Mouse (Mus musculus) lung, embryonic 14.5 days (tissue): Measurements from ENCODE around the gene Hyls1. TPM values are rescaled to one million over a fixed set of nuclear protein-coding genes. Genes with fewer than 3 reads are reported as not detected.

ENCODE experiments used
- ATAC-seq: fragments of 200-750 bp; cut with Nextera tagmentation; 2 replicates; pipeline ENCODE4 v1.8.0; 2017; ENCODE audit warnings: mild to moderate bottlenecking, moderate TSS enrichment, moderate library complexity; ENCODE audit not compliant: insufficient read depth
- DNase-seq: peaks from one replicate; pipeline ENCODE4 v3.0.0-alpha.2; 2015
- H3K27ac ChIP-seq: fragments of 300-500 bp; sonication (generic); 2 replicates; pipeline ENCODE4 v1.5.1; 2014; ENCODE audit warnings: low read depth, mild to moderate bottlenecking, moderate library complexity
- H3K27me3 ChIP-seq: fragments of 300-500 bp; sonication (generic); 2 replicates; pipeline ENCODE4 v1.6.1; 2014; ENCODE audit warnings: low read length, control low read depth; ENCODE audit not compliant: insufficient read depth
- H3K36me3 ChIP-seq: fragments of 300-500 bp; sonication (generic); 2 replicates; pipeline ENCODE4 v1.6.1; 2014; ENCODE audit warnings: control low read depth; ENCODE audit not compliant: insufficient read depth
- H3K4me1 ChIP-seq: fragments of 300-500 bp; sonication (generic); 2 replicates; pipeline ENCODE4 v1.6.1; 2014; ENCODE audit warnings: antibody characterized with exemption, control low read depth; ENCODE audit not compliant: insufficient read depth
- H3K4me2 ChIP-seq: fragments of 300-500 bp; sonication (generic); 2 replicates; pipeline ENCODE4 v1.6.1; 2014; ENCODE audit warnings: mild to moderate bottlenecking
- H3K4me3 ChIP-seq: fragments of 300-500 bp; sonication (generic); 2 replicates; pipeline ENCODE4 v1.5.1; 2014; ENCODE audit warnings: low read depth, low read length
- H3K9ac ChIP-seq: fragments of 300-500 bp; sonication (generic); 2 replicates; pipeline ENCODE4 v1.6.1; 2014
- H3K9me3 ChIP-seq: fragments of 300-500 bp; sonication (generic); 2 replicates; pipeline ENCODE4 v1.6.1; 2016; ENCODE audit warnings: low read depth, low read length, control low read depth
- CTCF ChIP-seq: IDR thresholded peaks from 2 replicates; pipeline ENCODE4 v1.5.1; 2016; ENCODE audit warnings: antibody characterized with exemption, low read depth
- WGBS: fragments of 180-500 bp; shearing (Covaris S2); extraction: QIAGEN DNeasy Blood & Tissue Kit; methylation state at CpG from one replicate; pipeline ENCODE4 v1.1.7; 2014; 5-methylcytosine and 5-hydroxymethylcytosine counted together
- polyA plus RNA-seq: library from polyadenylated mRNA; unstranded; fragments of >200 nt; fragmentation: Nextera tagmentation; extraction: Ambion mirVana; gene quantifications from 2 replicates; pipeline ENCODE4 v1.2.1, GENCODE M21; 2014

The Hyls1 gene
- polyA plus RNA-seq, 1 experiment from 2014 or later, result 18.7 TPM

- Histone ChIP-seq H3K27me3 (no peaks in the 10 kb centered on the region), H3K9ac (no peak overlapping the region), H3K36me3 (no peaks in the 10 kb centered on the region), H3K4me1 (no peaks in the 10 kb centered on the region), H3K4me3 (no peak overlapping the region), H3K4me2 (no peak overlapping the region), H3K27ac (no peak overlapping the region), H3K9me3 (no peaks in the 10 kb centered on the region)
- DNase-seq (no peak), ATAC-seq (no peak)
- TF ChIP-seq CTCF, result no peak
- WGBS, result 59% methylated on average over 2 of the region's 2 CpGs
Measured at GRCm38 (mm10) chr9:35544666-35545065, 25.5 kb downstream of the Hyls1 start.

DNA sequence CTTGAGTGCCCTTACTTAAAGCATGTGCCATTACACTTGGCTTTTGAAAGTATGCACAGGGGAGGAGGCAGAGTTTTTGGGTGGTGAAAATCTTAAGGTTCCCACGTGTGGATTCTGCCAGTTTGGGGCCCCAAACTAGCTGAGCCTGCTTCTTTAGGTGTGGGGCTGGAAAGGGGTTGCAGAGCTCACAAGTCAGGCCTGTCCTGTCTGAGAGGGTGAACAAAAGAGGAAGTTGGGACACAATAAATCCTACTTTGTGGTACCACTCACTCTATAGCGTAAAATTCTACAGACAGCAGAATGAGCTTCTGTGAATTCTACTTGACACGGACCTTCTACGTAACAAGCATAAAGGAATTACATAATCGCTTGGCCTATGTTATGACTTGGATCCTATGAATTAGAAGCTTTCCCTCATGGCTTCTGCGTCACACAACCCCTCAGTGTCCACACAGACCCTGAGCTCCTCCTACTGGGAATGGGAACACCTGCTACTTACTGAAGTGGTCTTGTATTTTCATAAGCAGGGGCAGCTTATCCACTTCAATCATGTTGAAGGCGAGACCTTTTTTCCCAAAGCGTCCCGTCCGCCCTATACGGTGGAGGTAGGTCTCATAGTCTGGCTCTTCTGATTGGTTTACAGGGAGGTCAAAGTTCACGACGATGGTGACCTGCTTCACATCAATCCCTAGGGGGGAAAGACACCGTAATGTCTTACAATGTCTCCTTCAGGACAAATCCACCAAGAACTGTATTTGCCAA, 26.9 kb downstream of the Hyls1 start:
- Histone ChIP-seq H3K36me3 (no peaks in the 10 kb centered on the region), H3K4me3 (no peak overlapping the region), H3K9me3 (no peaks in the 10 kb centered on the region), H3K27ac (no peak overlapping the region), H3K9ac (no peak overlapping the region), H3K27me3 (no peaks in the 10 kb centered on the region), H3K4me2 (no peak overlapping the region), H3K4me1 (no peaks in the 10 kb centered on the region)
- 81% methylated on average over 14 of the region's 14 CpGs for WGBS
- ATAC-seq (no peak), DNase-seq (no peak)
- no peak for TF ChIP-seq CTCF

DNA sequence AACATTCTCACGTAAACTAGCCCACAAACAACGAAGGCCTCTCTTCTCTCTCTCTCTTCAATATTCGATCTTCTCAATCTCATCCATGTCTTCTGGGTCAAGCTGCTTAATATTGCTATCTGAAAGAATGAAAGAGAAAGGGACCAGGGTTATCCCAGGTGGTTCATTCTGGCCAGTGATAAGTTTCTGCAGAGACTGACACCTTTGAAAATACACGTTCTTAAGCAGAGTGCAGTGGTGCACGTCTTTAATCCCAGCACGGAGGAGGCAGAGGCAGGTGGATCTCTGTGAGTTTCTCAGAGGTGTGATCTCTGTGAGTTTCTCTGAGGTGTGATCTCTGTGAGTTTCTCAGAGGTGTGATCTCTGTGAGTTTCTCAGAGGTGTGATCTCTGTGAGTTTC, 28.3 kb downstream of the Hyls1 start:
- Histone ChIP-seq H3K9ac (no peak overlapping the region), H3K4me2 (no peak overlapping the region), H3K27me3 (no peaks in the 10 kb centered on the region), H3K9me3 (no peaks in the 10 kb centered on the region), H3K27ac (no peak overlapping the region), H3K4me3 (no peak overlapping the region), H3K4me1 (no peaks in the 10 kb centered on the region), H3K36me3 (no peaks in the 10 kb centered on the region)
- DNase-seq, result no peak
- no peak for TF ChIP-seq CTCF
- 63% methylated on average over 6 of the region's 6 CpGs for WGBS
- ATAC-seq, result no peak

DNA sequence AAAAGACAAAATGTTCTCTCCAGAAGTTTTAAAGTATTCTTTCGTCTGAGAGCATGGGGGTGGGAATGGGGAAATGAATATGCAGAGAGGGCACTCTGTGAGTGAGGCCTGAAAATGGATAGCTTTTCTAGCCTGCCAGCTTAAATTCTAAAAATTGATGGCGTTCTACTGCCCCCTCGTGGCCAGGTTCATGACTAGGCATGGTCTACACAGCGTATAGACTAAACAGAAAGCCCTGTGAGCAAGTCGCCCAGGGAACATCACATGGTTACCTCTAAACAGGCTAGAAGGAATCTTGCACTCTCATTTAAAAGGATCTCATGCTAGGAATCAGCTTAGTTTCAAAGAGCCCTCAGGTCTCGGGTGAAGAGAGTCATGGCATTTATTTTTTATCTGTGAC, 28.7 kb downstream of the Hyls1 start:
- Histone ChIP-seq H3K4me3 (no peak overlapping the region), H3K9ac (no peak overlapping the region), H3K9me3 (no peaks in the 10 kb centered on the region), H3K27me3 (no peaks in the 10 kb centered on the region), H3K4me1 (no peaks in the 10 kb centered on the region), H3K4me2 (no peak overlapping the region), H3K36me3 (no peaks in the 10 kb centered on the region), H3K27ac (no peak overlapping the region)
- WGBS, result 6% methylated on average over 6 of the region's 6 CpGs
- peak; percentile 77 for TF ChIP-seq CTCF
- DNase-seq (peak; percentile 95), ATAC-seq (peak; percentile 59; the same call in 1 of the 2 replicates)

GRCm38 (mm10) chr9:35541024-35541423, 29.2 kb downstream of the Hyls1 start:
- no peaks in the 10 kb centered on the region for H3K4me1 ChIP-seq
- TF ChIP-seq CTCF, result no peak
- no peak overlapping the region for H3K4me2 ChIP-seq
- no peak overlapping the region for H3K27ac ChIP-seq
- H3K27me3 ChIP-seq, result no peaks in the 10 kb centered on the region
- H3K9ac ChIP-seq, result no peak overlapping the region
- no peak overlapping the region for H3K4me3 ChIP-seq
- no peaks in the 10 kb centered on the region for H3K36me3 ChIP-seq
- no peaks in the 10 kb centered on the region for H3K9me3 ChIP-seq
- 73% methylated on average over 5 of the region's 5 CpGs for WGBS
- ATAC-seq, result no peak
- no peak for DNase-seq

DNA sequence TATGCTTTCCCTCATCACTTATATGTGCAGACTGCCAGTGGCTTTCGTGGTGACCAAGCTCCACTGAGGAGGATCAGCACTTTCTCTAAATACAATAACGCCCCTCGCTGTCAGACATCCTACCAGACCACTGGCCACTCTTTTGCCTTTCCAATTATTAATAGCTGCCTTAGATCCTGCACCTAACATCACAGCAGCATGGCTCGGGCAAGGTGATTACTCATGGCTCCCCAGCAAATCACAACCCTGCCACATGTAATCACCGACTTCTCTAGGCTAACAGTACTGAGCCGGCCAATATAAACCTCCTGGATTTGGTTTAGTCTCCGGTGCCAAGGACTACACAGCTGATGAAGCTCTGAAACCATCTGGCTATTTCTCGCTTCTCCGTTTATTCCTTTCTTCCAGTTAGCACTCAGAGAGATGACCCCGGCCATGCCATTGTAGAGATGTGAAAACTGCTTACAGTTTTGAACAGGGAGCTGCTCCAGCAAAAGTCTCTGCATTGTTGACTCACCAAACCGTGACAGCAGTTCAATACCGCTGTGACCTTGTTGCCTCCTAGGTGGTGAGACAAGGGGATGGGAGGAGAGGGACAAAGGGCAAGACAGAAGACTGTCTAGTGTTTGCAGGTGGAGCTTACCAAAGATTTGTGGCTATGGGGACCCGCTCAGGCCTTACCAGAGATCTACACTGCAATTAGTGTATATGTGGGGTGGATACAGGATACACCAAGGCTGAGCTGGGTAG, 31.0 kb downstream of the Hyls1 start:
- no peaks in the 10 kb centered on the region for H3K36me3 ChIP-seq
- no peak overlapping the region for H3K4me3 ChIP-seq
- no peaks in the 10 kb centered on the region for H3K4me1 ChIP-seq
- DNase-seq (peak; percentile 35), ATAC-seq (peak; percentile 19; the same call in 1 of the 2 replicates)
- no peak overlapping the region for H3K9ac ChIP-seq
- no peaks in the 10 kb centered on the region for H3K9me3 ChIP-seq
- H3K27me3 ChIP-seq, result no peaks in the 10 kb centered on the region
- H3K4me2 ChIP-seq, result no peak overlapping the region
- no peak for TF ChIP-seq CTCF
- no peak overlapping the region for H3K27ac ChIP-seq
- WGBS, result 56% methylated on average over 13 of the region's 13 CpGs

DNA sequence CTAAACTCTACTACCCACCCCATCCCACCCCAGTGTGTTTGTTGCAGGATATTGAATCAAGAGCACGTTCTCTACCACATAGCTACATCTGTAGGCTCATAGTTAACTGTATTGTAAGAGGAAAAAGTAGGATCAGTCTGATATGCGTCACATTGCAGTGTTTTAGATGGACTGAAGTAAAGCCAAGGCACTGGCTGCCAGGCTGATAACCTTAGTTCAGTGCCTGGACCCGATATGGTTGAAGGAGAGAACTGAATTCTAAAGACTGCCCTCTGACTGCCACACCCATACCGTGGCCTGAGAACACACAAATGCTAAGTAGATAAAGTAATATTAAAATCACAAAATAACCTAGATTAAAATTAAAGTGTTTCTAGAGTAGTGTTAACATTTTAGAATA, 34.3 kb downstream of the Hyls1 start:
- no peaks in the 10 kb centered on the region for H3K9me3 ChIP-seq
- ATAC-seq, result no peak
- TF ChIP-seq CTCF, result no peak
- H3K27ac ChIP-seq, result no peak overlapping the region
- no peak overlapping the region for H3K4me2 ChIP-seq
- H3K27me3 ChIP-seq, result no peaks in the 10 kb centered on the region
- 76% methylated on average over 4 of the region's 4 CpGs for WGBS
- no peak overlapping the region for H3K4me3 ChIP-seq
- no peaks in the 10 kb centered on the region for H3K4me1 ChIP-seq
- DNase-seq, result no peak
- H3K9ac ChIP-seq, result no peak overlapping the region
- H3K36me3 ChIP-seq, result no peaks in the 10 kb centered on the region
